Comparison of ENCODE assay signal across 8 mouse cellular contexts in genomic region chr8:123813173-123813891, GRCm38 (mm10). TPM values are rescaled to one million over a fixed set of nuclear protein-coding genes. Genes with fewer than 3 reads are reported as not detected.
DNase-seq lines count a peak whose midpoint lies in the region; ATAC-seq and TF ChIP-seq lines count a peak whose summit lies in the region.

No protein-coding gene starts in this region.

- peak; percentile 34 for DNase-seq in adrenal gland, postnatal 14 days
- no peak for DNase-seq in adrenal gland, postnatal 25 days
- DNase-seq in ES-E14 (ENCODE audit: low read depth, low spot score), result no peak
- DNase-seq in spleen, postnatal 10 days (ENCODE audit: low spot score in 2 of 2), result no peak
- DNase-seq in retina, embryonic 14.5 days (ENCODE audit: low spot score), result no peak

- no peaks in the 10 kb centered on the region for H3K9me3 ChIP-seq in ES-E14 (ENCODE audit: control insufficient read depth, insufficient read depth, low read depth, low read length)
- H3K9me3 ChIP-seq in limb, embryonic 13.5 days, result no peaks in the 10 kb centered on the region
- H3K9me3 ChIP-seq in heart, embryonic 11.5 days (replicated peaks; ENCODE audit: control insufficient read depth, low read length), result no peaks in the 10 kb centered on the region

- no peaks in the 10 kb centered on the region for H3K27me3 ChIP-seq in limb, embryonic 13.5 days
- H3K27me3 ChIP-seq in heart, embryonic 11.5 days (ENCODE audit: control insufficient read depth, insufficient read depth, low read length), result no peaks in the 10 kb centered on the region

- H3K4me3 ChIP-seq in ES-E14 (ENCODE audit: insufficient read depth in 1 of 2, low read depth in 1 of 2, low read length in 2 of 2, poor library complexity in 1 of 2, severe bottlenecking in 1 of 2), result no peak overlapping the region
- no peak overlapping the region for H3K4me3 ChIP-seq in limb, embryonic 13.5 days
- no peak overlapping the region for H3K4me3 ChIP-seq in heart, embryonic 11.5 days (ENCODE audit: low read depth, low read length)

- H3K27ac ChIP-seq in ES-E14 (ENCODE audit: insufficient read depth, low read depth, low read length, poor library complexity, severe bottlenecking), result peak overlapping the region; percentile 18; the same call in 1 of the 2 replicates
- peak overlapping the region; percentile 48; the same call in 1 of the 2 replicates for H3K27ac ChIP-seq in limb, embryonic 13.5 days
- no peak overlapping the region for H3K27ac ChIP-seq in heart, embryonic 11.5 days (ENCODE audit: low read depth, low read length)

- WGBS in limb, embryonic 13.5 days, result 51% methylated on average over 16 of the region's 16 CpGs
- 80% methylated on average over 16 of the region's 16 CpGs for WGBS in heart, embryonic 11.5 days (ENCODE audit: insufficient replicate concordance)

- H3K9ac ChIP-seq in ES-E14 (ENCODE audit: insufficient read depth, low read depth, low read length, poor library complexity, severe bottlenecking), result peak overlapping the region; percentile 26; the same call in 1 of the 2 replicates
- H3K9ac ChIP-seq in limb, embryonic 13.5 days, result peak overlapping the region; percentile 48
- H3K9ac ChIP-seq in heart, embryonic 11.5 days (ENCODE audit: low read depth, low read length), result no peak overlapping the region

- peaks cover 7 to 22% of the 10 kb centered on the region in 2 experiments; a peak in 3 of 4 replicates for H3K4me1 ChIP-seq in ES-E14 (ENCODE audit: control insufficient read depth in 2 of 2, insufficient read depth in 2 of 2, low read length in 2 of 2, poor library complexity in 1 of 2)
- peaks cover 13% of the 10 kb centered on the region for H3K4me1 ChIP-seq in limb, embryonic 13.5 days
- peaks cover 8% of the 10 kb centered on the region; the same call in 1 of the 2 replicates for H3K4me1 ChIP-seq in heart, embryonic 11.5 days (ENCODE audit: control insufficient read depth, insufficient read depth, low read length)

- H3K36me3 ChIP-seq in ES-E14 (ENCODE audit: control insufficient read depth, insufficient read depth, low read length, poor library complexity, severe bottlenecking), result peaks cover 9% of the 10 kb centered on the region; the same call in 1 of the 2 replicates
- peaks cover 24% of the 10 kb centered on the region for H3K36me3 ChIP-seq in limb, embryonic 13.5 days
- H3K36me3 ChIP-seq in heart, embryonic 11.5 days (ENCODE audit: control insufficient read depth, insufficient read depth, low read length), result no peaks in the 10 kb centered on the region; the same call in 1 of the 2 replicates

- H3K4me2 ChIP-seq in limb, embryonic 13.5 days (replicated peaks), result 0 out of 2 replicates have a peak overlapping the region, but pooled peaks have one; percentile 14
- H3K4me2 ChIP-seq in heart, embryonic 11.5 days, result no peak overlapping the region

- in situ Hi-C loops in ES-E14 (cut with MboI; ENCODE audit: low sequenced_read_pairs in 2 of 2, unreplicated experiment in 2 of 2), result no loop called here

- 0 out of 2 replicates have a peak, but pooled peaks have one; percentile 21 for ATAC-seq in erythroid progenitor cell, adult 5-6 weeks (replicated peaks; ENCODE audit: low FRiP score, poor library complexity, severe bottlenecking)
- ATAC-seq in limb, embryonic 13.5 days (ENCODE audit: low FRiP score, low read depth), result no peak
- ATAC-seq in heart, embryonic 11.5 days (replicated peaks; ENCODE audit: insufficient number of reproducible peaks, low FRiP score, low TSS enrichment), result no peak

TF ChIP-seq in ES-E14, 5 proteins besides CTCF, POLR2A, EP300 and RAD21:
- TF ChIP-seq ZNF384 (IDR thresholded peaks at IDR 0.05; ENCODE audit: low read depth, low read length) (no peak), MAFK (IDR thresholded peaks at IDR 0.05; ENCODE audit: insufficient read depth, low read depth, low read length) (no peak), HCFC1 (IDR thresholded peaks at IDR 0.05; ENCODE audit: borderline replicate concordance, insufficient read depth, low read length) (no peak), CHD2 (IDR thresholded peaks at IDR 0.05; ENCODE audit: low read depth, low read length) (no peak), ZC3H11A (IDR thresholded peaks at IDR 0.05; ENCODE audit: borderline replicate concordance, low read depth, low read length) (no peak)

RNA-seq across cellular contexts. Expression of gene Rab4a, which starts 7.5 kb away (rescaled TPM):
- 18.9 and 20.0 TPM in 2 replicates for total RNA-seq in adrenal gland, postnatal 14 days (2021)
- 23.6 and 24.6 TPM in 2 replicates for total RNA-seq in adrenal gland, postnatal 25 days (2021)
- 22.1 and 29.6 TPM in 2 replicates for total RNA-seq in ES-E14 (2012; rRNA removed)
- 1.7 and 3.6 TPM in 2 replicates for total RNA-seq in erythroid progenitor cell, adult 5-6 weeks (2015; ENCODE audit: low replicate concordance)
- 3.3 TPM in 1 of 2 replicates, not detected in the other for total RNA-seq in erythroid progenitor cell, adult 5-6 weeks (2017; ENCODE audit: low replicate concordance)
- 47.5 and 49.9 TPM in 2 replicates for polyA plus RNA-seq in limb, embryonic 13.5 days (2015; fragmentation: Nextera tagmentation; extraction: Ambion mirVana)
- polyA plus RNA-seq in heart, embryonic 11.5 days (2014; fragmentation: Nextera tagmentation; extraction: Ambion mirVana), result 55.0 and 58.7 TPM in 2 replicates

RNA-seq across cellular contexts. Expression of gene Ccsap, which starts 46.7 kb away (rescaled TPM):
- 3.8 and 4.1 TPM in 2 replicates for total RNA-seq in adrenal gland, postnatal 14 days (2021)
- 2.7 and 4.4 TPM in 2 replicates for total RNA-seq in adrenal gland, postnatal 25 days (2021)
- total RNA-seq in ES-E14 (2012; rRNA removed), result 4.5 and 5.1 TPM in 2 replicates
- total RNA-seq in erythroid progenitor cell, adult 5-6 weeks (2015; ENCODE audit: low replicate concordance), result 28.1 and 31.4 TPM in 2 replicates
- 35.5 and 42.4 TPM in 2 replicates for total RNA-seq in erythroid progenitor cell, adult 5-6 weeks (2017; ENCODE audit: low replicate concordance)
- polyA plus RNA-seq in limb, embryonic 13.5 days (2015; fragmentation: Nextera tagmentation; extraction: Ambion mirVana), result 3.1 and 3.6 TPM in 2 replicates
- 2.5 and 4.0 TPM in 2 replicates for polyA plus RNA-seq in heart, embryonic 11.5 days (2014; fragmentation: Nextera tagmentation; extraction: Ambion mirVana)
